Mouse (Mus musculus): ENCODE measurements around the gene Dnajb6. TPM values are rescaled to one million over a fixed set of nuclear protein-coding genes. Genes with fewer than 3 reads are reported as not detected.

Dnajb6 gene
- polyA plus RNA-seq, 1 experiment from 2014 or later = 301 TPM

GRCm38 (mm10) chr5:29741093-29741492 is 5.6 kb downstream of the Dnajb6 start:
- H3K9ac ChIP-seq (ENCODE audit: low read length) = no peak overlapping the region
- peaks cover 9% of the 10 kb centered on the region for H3K4me1 ChIP-seq (ENCODE audit: control insufficient read depth, insufficient read depth, low read length)
- H3K36me3 ChIP-seq (ENCODE audit: control insufficient read depth, insufficient read depth, low read length) = peaks cover 7% of the 10 kb centered on the region; the same call in 1 of the 2 replicates
- DNase-seq (ENCODE audit: low spot score) (no peak), ATAC-seq (no peak)
- H3K27me3 ChIP-seq (replicated peaks; ENCODE audit: control insufficient read depth, insufficient read depth, low read length) = no peaks in the 10 kb centered on the region
- H3K9me3 ChIP-seq (replicated peaks; ENCODE audit: control insufficient read depth, low read length) = no peaks in the 10 kb centered on the region
- H3K4me2 ChIP-seq (ENCODE audit: low read length) = no peak overlapping the region
- H3K27ac ChIP-seq (ENCODE audit: low read depth, low read length) = no peak overlapping the region
- no peak overlapping the region for H3K4me3 ChIP-seq (ENCODE audit: low read depth, low read length)
- 80% methylated on average over 4 of the region's 4 CpGs for WGBS

- Histone ChIP-seq H3K4me3 (ENCODE audit: low read depth, low read length) (no peak overlapping the region), H3K27ac (ENCODE audit: low read depth, low read length) (no peak overlapping the region), H3K4me1 (ENCODE audit: control insufficient read depth, insufficient read depth, low read length) (no peaks in the 10 kb centered on the region), H3K9me3 (replicated peaks; ENCODE audit: control insufficient read depth, low read length) (no peaks in the 10 kb centered on the region), H3K27me3 (replicated peaks; ENCODE audit: control insufficient read depth, insufficient read depth, low read length) (no peaks in the 10 kb centered on the region), H3K36me3 (ENCODE audit: control insufficient read depth, insufficient read depth, low read length) (peaks cover 28% of the 10 kb centered on the region), H3K4me2 (ENCODE audit: low read length) (no peak overlapping the region), H3K9ac (ENCODE audit: low read length) (no peak overlapping the region)
- ATAC-seq (no peak), DNase-seq (ENCODE audit: low spot score) (no peak)
- WGBS = 98% methylated on average over 2 of the region's 2 CpGs
Measured at GRCm38 (mm10) chr5:29747661-29748060, 12.2 kb downstream of the Dnajb6 start.

DNA sequence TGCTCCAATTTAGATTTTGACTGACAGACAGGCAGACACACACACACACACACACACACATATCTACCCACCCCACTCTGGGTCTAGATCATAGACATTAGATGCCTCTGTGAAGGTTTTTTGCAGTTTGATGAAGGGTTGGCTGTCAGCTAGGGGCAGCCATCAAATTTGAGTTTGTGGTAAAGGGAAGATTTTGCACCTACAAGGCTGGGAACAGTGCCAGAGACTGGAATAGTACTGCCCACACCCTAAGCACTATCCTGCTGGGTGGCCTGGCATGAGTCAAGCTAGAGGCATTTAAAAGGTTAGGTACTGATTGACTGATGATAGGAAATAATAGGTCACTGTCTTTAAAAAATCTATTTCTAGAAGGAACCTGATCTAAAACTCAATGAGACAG is 15.8 kb downstream of the Dnajb6 start:
- ATAC-seq (no peak), DNase-seq (ENCODE audit: low spot score) (no peak)
- H3K9ac ChIP-seq (ENCODE audit: low read length) = no peak overlapping the region
- H3K9me3 ChIP-seq (replicated peaks; ENCODE audit: control insufficient read depth, low read length) = no peaks in the 10 kb centered on the region
- no peak overlapping the region for H3K4me3 ChIP-seq (ENCODE audit: low read depth, low read length)
- no peak overlapping the region for H3K4me2 ChIP-seq (ENCODE audit: low read length)
- no peaks in the 10 kb centered on the region for H3K27me3 ChIP-seq (replicated peaks; ENCODE audit: control insufficient read depth, insufficient read depth, low read length)
- no peak overlapping the region for H3K27ac ChIP-seq (ENCODE audit: low read depth, low read length)
- peaks cover 63% of the 10 kb centered on the region for H3K36me3 ChIP-seq (ENCODE audit: control insufficient read depth, insufficient read depth, low read length)
- no peaks in the 10 kb centered on the region for H3K4me1 ChIP-seq (ENCODE audit: control insufficient read depth, insufficient read depth, low read length)

GRCm38 (mm10) chr5:29752894-29753293 is 17.4 kb downstream of the Dnajb6 start:
- no peak for DNase-seq (ENCODE audit: low spot score)
- Histone ChIP-seq H3K36me3 (ENCODE audit: control insufficient read depth, insufficient read depth, low read length) (peaks cover 79% of the 10 kb centered on the region), H3K27ac (ENCODE audit: low read depth, low read length) (no peak overlapping the region)

DNA sequence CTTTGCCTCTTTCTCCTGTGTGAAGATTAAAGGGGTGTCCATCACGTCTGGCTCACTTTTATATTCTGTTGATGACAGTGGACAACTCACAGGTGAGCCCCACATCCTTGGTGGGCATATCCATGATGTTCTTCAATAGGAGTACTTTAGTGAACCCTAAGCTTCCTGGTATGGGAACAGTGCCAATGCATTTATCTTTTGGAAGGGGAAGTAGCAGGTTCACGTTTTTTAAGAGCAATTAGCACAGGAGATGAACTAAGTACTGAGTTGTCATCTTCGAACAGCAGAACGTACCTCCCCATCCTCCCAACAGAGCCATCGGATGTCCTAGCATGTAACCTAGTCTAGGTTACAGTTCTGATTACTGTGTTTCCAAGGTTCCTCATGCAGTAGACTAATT is 23.8 kb downstream of the Dnajb6 start:
- H3K4me1 ChIP-seq (ENCODE audit: control insufficient read depth, insufficient read depth, low read length) = no peaks in the 10 kb centered on the region
- 87% methylated on average over 5 of the region's 5 CpGs for WGBS
- no peak overlapping the region for H3K27ac ChIP-seq (ENCODE audit: low read depth, low read length)
- no peak overlapping the region for H3K9ac ChIP-seq (ENCODE audit: low read length)
- no peaks in the 10 kb centered on the region for H3K9me3 ChIP-seq (replicated peaks; ENCODE audit: control insufficient read depth, low read length)
- ATAC-seq (no peak), DNase-seq (ENCODE audit: low spot score) (no peak)
- H3K4me3 ChIP-seq (ENCODE audit: low read depth, low read length) = no peak overlapping the region
- peaks cover 68% of the 10 kb centered on the region for H3K36me3 ChIP-seq (ENCODE audit: control insufficient read depth, insufficient read depth, low read length)
- no peaks in the 10 kb centered on the region for H3K27me3 ChIP-seq (replicated peaks; ENCODE audit: control insufficient read depth, insufficient read depth, low read length)
- no peak overlapping the region for H3K4me2 ChIP-seq (ENCODE audit: low read length)

More at GRCm38 (mm10) chr5:29752894-29753293, 17.4 kb downstream of the Dnajb6 start:
- no peaks in the 10 kb centered on the region for H3K4me1 ChIP-seq (ENCODE audit: control insufficient read depth, insufficient read depth, low read length)
- H3K9me3 ChIP-seq (replicated peaks; ENCODE audit: control insufficient read depth, low read length) = no peaks in the 10 kb centered on the region
- no peak for ATAC-seq
- no peak overlapping the region for H3K4me3 ChIP-seq (ENCODE audit: low read depth, low read length)
- H3K4me2 ChIP-seq (ENCODE audit: low read length) = no peak overlapping the region
- no peaks in the 10 kb centered on the region for H3K27me3 ChIP-seq (replicated peaks; ENCODE audit: control insufficient read depth, insufficient read depth, low read length)
- no peak overlapping the region for H3K9ac ChIP-seq (ENCODE audit: low read length)

DNA sequence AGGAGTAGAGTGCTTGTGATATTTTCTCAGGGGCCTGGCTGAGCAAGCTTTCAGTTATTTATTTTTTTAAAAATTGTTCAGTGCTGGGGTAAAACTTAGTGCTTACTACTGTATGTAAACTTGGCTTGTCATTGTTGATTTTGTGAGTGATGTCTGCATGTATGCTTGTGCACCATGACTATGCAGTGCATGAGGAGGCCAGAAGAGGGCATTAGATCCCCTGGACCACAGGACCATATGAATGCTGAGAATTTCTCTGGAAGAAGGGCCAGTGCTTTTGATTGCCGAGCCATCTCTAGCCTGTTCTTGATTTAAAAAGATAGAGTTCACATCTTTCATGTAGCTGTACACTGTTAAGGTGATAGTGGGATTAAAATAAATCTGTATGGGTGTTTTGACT is 35.4 kb downstream of the Dnajb6 start:
- DNase-seq (ENCODE audit: low spot score) (no peak), ATAC-seq (no peak)
- Histone ChIP-seq H3K27ac (ENCODE audit: low read depth, low read length) (no peak overlapping the region), H3K4me2 (ENCODE audit: low read length) (no peak overlapping the region), H3K27me3 (replicated peaks; ENCODE audit: control insufficient read depth, insufficient read depth, low read length) (no peaks in the 10 kb centered on the region), H3K9me3 (replicated peaks; ENCODE audit: control insufficient read depth, low read length) (no peaks in the 10 kb centered on the region), H3K36me3 (ENCODE audit: control insufficient read depth, insufficient read depth, low read length) (peaks cover 33% of the 10 kb centered on the region), H3K9ac (ENCODE audit: low read length) (no peak overlapping the region), H3K4me3 (ENCODE audit: low read depth, low read length) (no peak overlapping the region), H3K4me1 (ENCODE audit: control insufficient read depth, insufficient read depth, low read length) (no peaks in the 10 kb centered on the region)
- WGBS = 86% methylated on average over 1 of the region's 1 CpGs

DNA sequence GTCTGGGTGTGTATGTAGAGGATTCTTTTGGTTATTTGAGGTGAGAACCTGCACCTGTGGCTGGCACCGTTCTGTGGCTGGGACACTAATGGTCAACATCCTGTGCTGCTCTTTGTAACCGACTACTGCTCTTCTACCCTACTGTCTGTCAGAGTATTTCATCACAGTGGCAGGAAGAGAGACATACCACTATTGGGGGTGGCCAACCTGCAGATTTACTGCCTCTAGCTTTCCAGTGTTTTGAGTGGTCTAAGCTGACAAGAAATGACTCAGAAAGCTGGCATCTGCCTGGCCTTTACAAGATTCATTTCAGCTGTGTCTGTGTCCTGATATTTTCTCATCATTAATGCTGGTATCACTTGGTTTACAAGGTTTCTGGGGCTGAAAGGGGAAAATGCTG is 36.5 kb downstream of the Dnajb6 start:
- Histone ChIP-seq H3K27ac (ENCODE audit: low read depth, low read length) (no peak overlapping the region), H3K9me3 (replicated peaks; ENCODE audit: control insufficient read depth, low read length) (no peaks in the 10 kb centered on the region), H3K9ac (ENCODE audit: low read length) (no peak overlapping the region), H3K4me2 (ENCODE audit: low read length) (no peak overlapping the region), H3K4me3 (ENCODE audit: low read depth, low read length) (no peak overlapping the region), H3K36me3 (ENCODE audit: control insufficient read depth, insufficient read depth, low read length) (peaks cover 29% of the 10 kb centered on the region; the same call in 1 of the 2 replicates), H3K27me3 (replicated peaks; ENCODE audit: control insufficient read depth, insufficient read depth, low read length) (no peaks in the 10 kb centered on the region), H3K4me1 (ENCODE audit: control insufficient read depth, insufficient read depth, low read length) (no peaks in the 10 kb centered on the region)
- no peak for DNase-seq (ENCODE audit: low spot score)
- WGBS = 89% methylated on average over 2 of the region's 2 CpGs
- no peak for ATAC-seq

GRCm38 (mm10) chr5:29772651-29773330 is 37.3 kb downstream of the Dnajb6 start:
- no peaks in the 10 kb centered on the region for H3K9me3 ChIP-seq (replicated peaks; ENCODE audit: control insufficient read depth, low read length)
- DNase-seq (ENCODE audit: low spot score) (peak; percentile 51), ATAC-seq (peak; percentile 63; the same call in 1 of the 2 replicates)
- H3K9ac ChIP-seq (ENCODE audit: low read length) = no peak overlapping the region
- H3K27me3 ChIP-seq (replicated peaks; ENCODE audit: control insufficient read depth, insufficient read depth, low read length) = no peaks in the 10 kb centered on the region
- peaks cover 22% of the 10 kb centered on the region; the same call in 1 of the 2 replicates for H3K36me3 ChIP-seq (ENCODE audit: control insufficient read depth, insufficient read depth, low read length)
- H3K27ac ChIP-seq (ENCODE audit: low read depth, low read length) = no peak overlapping the region
- no peaks in the 10 kb centered on the region for H3K4me1 ChIP-seq (ENCODE audit: control insufficient read depth, insufficient read depth, low read length)
- WGBS = 65% methylated on average over 4 of the region's 4 CpGs
- no peak overlapping the region for H3K4me2 ChIP-seq (ENCODE audit: low read length)
- H3K4me3 ChIP-seq (ENCODE audit: low read depth, low read length) = no peak overlapping the region

DNA sequence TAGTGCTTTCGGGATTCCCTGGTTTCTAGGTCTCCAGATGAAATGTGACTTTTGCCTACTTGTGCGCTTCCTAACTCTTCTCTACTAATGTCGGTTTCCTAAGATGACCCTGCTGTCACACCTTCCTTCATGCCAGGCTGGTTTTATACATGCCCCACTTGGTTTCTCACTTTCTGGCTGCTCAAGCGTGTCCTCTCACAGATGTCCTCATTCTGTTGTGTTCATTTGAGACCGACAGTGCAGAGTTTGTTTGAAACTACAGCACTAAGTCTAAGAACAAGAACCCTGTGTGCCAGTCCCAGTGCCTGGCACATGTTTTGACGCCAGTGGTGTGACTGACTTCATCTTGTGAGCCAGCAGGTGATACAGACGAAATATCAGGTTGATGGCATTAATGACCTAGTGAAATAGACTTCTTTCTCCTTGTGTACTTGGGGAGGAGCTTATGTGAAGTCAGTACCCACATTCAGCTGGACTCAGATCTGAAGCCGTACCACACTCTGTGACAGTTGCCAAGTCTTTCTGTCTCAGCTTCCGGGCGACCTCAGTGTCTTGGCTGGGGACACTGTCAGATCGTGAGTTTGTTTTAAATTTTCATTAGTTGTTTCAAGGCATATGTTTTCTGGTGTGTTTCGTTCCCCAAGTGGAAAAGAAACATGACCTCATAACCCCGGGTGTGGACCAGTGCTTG is 38.1 kb downstream of the Dnajb6 start:
- ATAC-seq (no peak), DNase-seq (ENCODE audit: low spot score) (no peak)
- WGBS = 85% methylated on average over 13 of the region's 13 CpGs
- Histone ChIP-seq H3K36me3 (ENCODE audit: control insufficient read depth, insufficient read depth, low read length) (peaks cover 19% of the 10 kb centered on the region), H3K4me3 (ENCODE audit: low read depth, low read length) (no peak overlapping the region), H3K27ac (ENCODE audit: low read depth, low read length) (no peak overlapping the region), H3K9me3 (replicated peaks; ENCODE audit: control insufficient read depth, low read length) (no peaks in the 10 kb centered on the region), H3K9ac (ENCODE audit: low read length) (no peak overlapping the region), H3K27me3 (replicated peaks; ENCODE audit: control insufficient read depth, insufficient read depth, low read length) (no peaks in the 10 kb centered on the region), H3K4me1 (ENCODE audit: control insufficient read depth, insufficient read depth, low read length) (no peaks in the 10 kb centered on the region), H3K4me2 (ENCODE audit: low read length) (no peak overlapping the region)

Data from forebrain, embryonic 14.5 days (tissue).